Mouse (Mus musculus) CD8-positive naive resting alpha-beta T cell, adult 2 months (primary cell): ENCODE results near the gene Siglecf.
"Not testable (repeated sequence)": the region's sequence is repeated elsewhere in the genome, so short reads cannot be mapped to it uniquely, and the experiment has no call there.

Source experiments
- DNase-seq, 2 experiments: peaks; one replicate each; pipeline ENCODE4 v3.0.0; 2022; ENCODE audit warnings: low read depth in 2 of 2, low spot score in 2 of 2

The Siglecf gene

GRCm38 (mm10) chr7:43351154-43351553, at the start of gene Siglecf:
Gene Siglecf (plus strand): TSS chr7:43351341.
- DNase-seq: no peak

DNA sequence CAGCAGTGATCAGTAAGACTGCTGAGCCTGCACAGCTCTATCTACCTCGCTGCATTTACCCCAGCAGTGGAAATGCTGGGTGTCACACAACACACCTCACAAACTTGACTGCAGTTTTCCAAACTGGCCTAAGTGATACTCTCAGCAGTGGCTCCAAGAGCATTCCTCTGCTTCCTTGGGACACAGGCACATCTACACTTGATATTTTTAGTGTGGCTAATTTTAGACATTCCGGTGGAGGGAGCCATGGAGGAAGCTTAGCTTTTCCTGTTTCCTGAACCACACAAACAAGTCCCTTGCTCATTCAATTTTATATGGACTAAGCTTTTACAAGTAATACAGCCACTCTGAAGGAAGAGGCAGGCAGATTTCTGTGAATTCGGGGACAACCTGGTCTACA, 45.9 kb upstream of the Siglecf start:
- DNase-seq: no peak

DNA sequence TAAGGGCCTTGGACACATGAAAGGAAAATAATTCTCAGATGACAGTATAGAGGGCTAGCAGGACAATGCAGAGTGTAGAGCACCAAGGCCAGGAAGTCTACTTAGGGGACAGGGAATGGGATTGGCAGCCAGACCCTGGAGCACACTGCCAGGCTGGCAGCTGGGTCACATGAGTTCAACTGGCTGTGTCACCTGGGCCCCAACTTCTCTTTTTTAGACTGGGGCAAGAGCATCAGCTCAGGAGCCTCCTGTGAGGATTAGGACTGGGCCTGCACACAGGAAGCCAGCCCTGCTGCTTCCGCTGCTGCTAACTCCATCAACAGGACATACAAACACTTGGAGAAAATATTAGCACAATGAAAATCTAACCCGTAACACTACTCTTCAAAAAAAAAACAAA, 42.1 kb upstream of the Siglecf start:
- DNase-seq: no peak

- DNase-seq: no peak
These were observed 39.5 kb upstream of the Siglecf start for GRCm38 (mm10) chr7:43311632-43312031.

- no peak for DNase-seq
These were observed 38.6 kb upstream of the Siglecf start for GRCm38 (mm10) chr7:43312386-43313012.

- peak; percentile 86 to 90 for DNase-seq
These were observed 38.1 kb upstream of the Siglecf start, which contains the start of gene Zfp715 for GRCm38 (mm10) chr7:43313013-43313428. Gene Zfp715 (minus strand): TSS chr7:43313294.

DNA sequence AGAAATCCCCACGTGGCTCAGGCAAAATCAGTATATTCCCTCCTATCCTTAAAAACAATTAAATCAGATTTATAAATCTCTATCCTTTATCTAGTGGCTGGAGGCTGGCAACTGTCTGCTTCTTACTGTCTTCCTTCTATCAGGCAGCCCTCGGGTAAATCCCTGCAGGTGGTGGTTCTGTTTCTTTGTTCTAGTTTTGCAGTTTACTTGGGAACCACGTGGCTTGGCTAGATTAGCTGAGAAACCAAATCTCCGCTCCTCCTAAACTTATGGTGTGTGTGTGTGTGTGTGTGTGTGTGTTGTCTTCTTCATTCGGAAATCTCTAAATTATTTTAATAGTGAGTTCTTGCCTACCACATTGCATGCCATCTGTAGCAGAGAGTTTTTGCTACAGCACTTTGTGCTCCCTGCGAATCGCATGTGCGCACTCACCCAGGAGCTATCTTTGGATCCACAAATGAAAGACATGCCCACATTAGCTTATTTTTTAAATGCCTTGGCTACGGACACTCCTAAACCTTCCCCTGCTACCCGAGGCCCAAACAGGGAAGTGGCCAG, 24.8 kb upstream of the Siglecf start:
- no peak for DNase-seq

GRCm38 (mm10) chr7:43328101-43328500, 23.0 kb upstream of the Siglecf start:
- no peak for DNase-seq

DNA sequence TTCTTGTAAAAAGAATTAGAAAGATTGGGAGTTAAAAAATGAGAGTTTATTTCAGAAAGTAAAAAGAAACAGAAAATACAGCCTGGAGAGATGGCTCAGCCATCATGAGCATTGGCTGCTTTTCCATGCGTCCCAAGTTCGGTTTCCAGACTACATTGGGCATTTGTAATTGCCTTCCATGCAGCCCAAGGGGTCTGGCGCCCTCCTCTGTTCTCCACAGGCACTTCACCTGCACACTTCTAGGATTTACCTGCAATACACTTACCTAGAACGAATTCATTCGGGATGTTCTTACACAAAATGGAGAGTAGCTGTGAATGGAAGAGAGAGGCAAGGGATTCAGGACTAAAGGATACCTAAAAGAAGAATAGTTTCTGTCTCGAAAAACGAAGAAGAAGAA, 17.9 kb upstream of the Siglecf start:
- DNase-seq: no peak

DNA sequence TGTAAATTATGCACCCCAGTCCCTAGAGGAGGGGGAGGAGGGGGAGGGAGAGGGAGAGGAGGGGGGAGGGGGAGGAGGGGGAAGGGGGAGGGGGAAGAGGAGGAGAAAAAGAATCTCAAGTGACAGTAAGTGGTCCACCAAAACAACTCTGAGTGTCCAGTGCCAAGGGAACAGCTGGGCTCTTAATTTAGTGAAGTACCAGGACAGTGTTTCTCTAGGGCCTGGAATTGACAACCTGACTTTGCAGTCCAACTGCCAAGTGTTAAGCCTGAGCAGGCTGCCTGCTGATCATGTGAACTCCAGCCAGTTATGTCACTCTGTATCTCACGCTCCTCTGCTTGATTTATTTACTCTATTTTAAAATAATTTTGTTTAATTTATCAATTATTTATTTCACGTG, 17.2 kb upstream of the Siglecf start:
- no peak for DNase-seq

- DNase-seq: no peak
These were observed 10.4 kb upstream of the Siglecf start for GRCm38 (mm10) chr7:43340771-43341170.

DNA sequence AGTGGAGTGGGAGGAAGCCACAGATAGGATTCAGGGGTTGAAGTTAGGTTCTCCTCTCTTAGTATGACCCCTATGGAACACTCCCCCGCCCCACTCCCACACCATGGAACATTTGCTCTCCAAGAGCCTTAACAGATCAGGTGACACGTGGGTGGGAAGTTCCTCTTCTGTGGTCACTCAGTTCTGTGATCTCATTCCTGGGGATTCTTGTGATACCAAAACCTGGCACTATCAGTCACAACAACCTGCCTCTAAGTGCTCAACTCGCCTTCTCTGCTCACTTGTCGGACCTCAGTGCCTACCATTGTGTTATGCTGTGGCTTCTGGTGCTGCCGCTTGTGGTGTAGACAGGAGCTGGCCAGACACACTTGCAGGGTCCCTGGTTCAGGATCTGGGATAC, 8.0 kb upstream of the Siglecf start:
- DNase-seq: no peak

DNA sequence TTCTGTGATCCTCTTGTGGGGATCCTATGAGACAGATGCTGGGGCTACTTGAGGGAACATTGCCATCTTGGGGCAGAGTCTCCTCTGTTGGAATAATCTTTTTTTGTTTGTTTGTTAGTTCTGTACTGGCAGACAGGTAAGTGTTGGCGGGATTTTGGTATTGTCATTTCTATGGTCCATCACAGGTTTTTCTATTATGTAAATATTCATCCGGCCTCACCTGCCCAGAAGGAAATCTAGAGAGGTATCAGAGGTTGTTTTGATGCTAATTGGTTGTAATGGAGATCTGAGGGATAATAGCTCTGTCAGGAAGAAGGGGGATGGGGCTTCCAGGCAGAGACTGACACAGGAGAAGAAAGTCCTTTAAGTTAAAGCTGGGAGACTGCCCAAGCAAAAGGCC, 7.1 kb upstream of the Siglecf start:
- DNase-seq: no peak

DNA sequence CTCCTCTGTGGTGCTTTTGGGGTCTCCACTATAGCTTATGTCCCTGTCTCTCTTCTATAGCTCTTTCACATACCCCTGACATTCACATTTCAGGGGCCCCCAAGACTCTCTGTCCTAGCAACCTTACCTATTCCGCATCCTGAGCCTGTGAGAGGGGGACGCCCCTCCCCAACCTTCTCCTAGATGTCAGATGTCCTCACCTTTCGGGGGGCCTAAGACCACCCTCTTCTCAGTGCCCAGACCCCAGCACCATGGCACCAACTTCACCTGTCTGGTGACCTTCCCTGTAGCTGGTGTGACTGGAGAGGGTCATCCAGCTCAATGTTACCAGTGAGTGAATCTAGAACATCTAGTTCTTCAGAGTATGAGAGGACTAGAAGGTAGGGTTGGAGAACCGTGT, 6.7 kb upstream of the Siglecf start:
- no peak for DNase-seq

- DNase-seq: no peak
These were observed 5.0 kb upstream of the Siglecf start for GRCm38 (mm10) chr7:43346148-43346547.

GRCm38 (mm10) chr7:43346571-43346970, 4.6 kb upstream of the Siglecf start:
- DNase-seq: no peak

DNA sequence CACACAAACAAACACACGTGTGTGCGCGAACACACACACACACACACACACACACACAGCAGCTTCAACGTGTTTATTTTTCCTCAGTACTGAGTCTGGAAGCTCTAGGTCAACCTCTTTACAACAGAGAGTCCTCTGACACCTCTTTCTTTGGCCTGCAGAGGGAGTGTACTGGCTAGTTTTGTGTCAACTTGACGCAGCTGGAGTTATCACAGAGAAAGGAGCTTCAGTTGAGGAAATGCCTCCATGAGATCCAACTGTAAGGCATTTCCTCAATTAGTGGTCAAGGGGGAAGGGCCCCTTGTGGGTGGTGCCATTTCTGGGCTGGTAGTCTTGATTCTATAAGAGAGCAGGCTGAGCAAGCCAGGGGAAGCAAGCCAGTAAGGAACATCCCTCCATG, 1.5 kb upstream of the Siglecf start:
- not testable (repeated sequence) for DNase-seq

DNA sequence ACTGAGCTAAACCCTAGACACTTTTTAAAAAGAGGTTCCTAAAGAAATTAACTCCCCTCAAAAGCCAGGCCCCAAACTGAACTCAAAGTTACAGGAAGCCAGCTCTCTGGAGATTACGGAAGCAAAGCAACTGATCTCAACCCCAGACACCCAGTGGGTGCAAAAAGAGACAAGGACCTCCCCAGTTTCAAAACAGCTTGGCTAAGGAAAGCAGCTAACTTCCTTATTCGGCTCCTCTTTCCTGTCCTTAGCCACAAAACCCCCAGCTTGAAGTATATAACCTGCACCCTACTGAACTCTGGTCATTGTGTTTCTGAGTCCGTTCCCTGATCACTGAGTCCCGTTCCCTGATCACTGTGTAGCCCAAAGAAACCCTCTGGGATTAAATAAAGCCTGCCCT, 2.0 kb downstream of the Siglecf start:
- DNase-seq: no peak

DNA sequence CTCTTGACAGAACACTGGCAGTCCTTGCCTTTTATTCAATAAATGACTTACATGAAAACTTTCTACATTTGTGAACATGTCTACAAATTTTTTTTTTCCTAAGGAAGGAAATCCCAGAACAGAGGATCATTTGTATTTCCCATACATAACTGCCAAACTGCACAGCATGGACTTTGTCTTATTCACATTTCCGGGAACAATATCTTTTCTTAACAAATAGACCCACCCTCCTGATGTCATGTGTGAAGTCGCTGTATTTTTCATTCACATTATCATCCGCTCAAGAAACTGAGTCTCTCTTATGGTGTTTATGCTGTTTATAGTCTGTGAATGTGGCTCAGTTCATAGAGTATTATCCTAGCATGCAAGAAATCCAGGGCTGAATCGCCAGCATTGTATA, 2.6 kb downstream of the Siglecf start:
- DNase-seq: no peak

- DNase-seq: no peak
These were observed 4.0 kb downstream of the Siglecf start for GRCm38 (mm10) chr7:43354893-43355835.

GRCm38 (mm10) chr7:43358556-43358955, 7.4 kb downstream of the Siglecf start:
- no peak for DNase-seq

- DNase-seq: no peak
These were observed 10.3 kb downstream of the Siglecf start for GRCm38 (mm10) chr7:43361442-43361841.
